Mouse (Mus musculus): ENCODE measurements around the gene Vps18.

- TF ChIP-seq CHD2 (IDR thresholded peaks at IDR 0.05; ENCODE audit: low read depth, low read length) (no peak), ZNF384 (IDR thresholded peaks at IDR 0.05; ENCODE audit: low read depth, low read length) (no peak), MAFK (IDR thresholded peaks at IDR 0.05; ENCODE audit: insufficient read depth, low read depth, low read length) (no peak), HCFC1 (IDR thresholded peaks at IDR 0.05; ENCODE audit: borderline replicate concordance, insufficient read depth, low read length) (peak; percentile 42; the same call in 1 of the 2 replicates)
Observed at GRCm38 (mm10) chr2:119299981-119300818, 11.7 kb downstream of the Vps18 start.
